Mouse (Mus musculus) MEL (cell line): ENCODE measurements around the gene Smim20. TPM values are rescaled to one million over a fixed set of nuclear protein-coding genes. Genes with fewer than 3 reads are reported as not detected.

Experiments
- DNase-seq: peaks from one replicate; pipeline ENCODE4 v3.0.0; 2011; ENCODE audit warnings: low read depth, low spot score
- H3K27ac ChIP-seq: 2 replicates; pipeline ENCODE4 v1.5.1; 2012; ENCODE audit warnings: low read depth, mild to moderate bottlenecking, control low read depth, low read length, moderate library complexity; ENCODE audit not compliant: control insufficient read depth
- H3K27me3 ChIP-seq, 2 experiments: fragments of 150-350 bp in 1 of 2; sonication (generic) in 1 of 2; 2 replicates each; pipeline ENCODE4 v1.6.1; 2012; ENCODE audit warnings: low read length in 2 of 2, mild to moderate bottlenecking in 2 of 2, improper control_type of control experiment in 1 of 2, moderate library complexity in 1 of 2; ENCODE audit not compliant: insufficient read depth in 2 of 2, control insufficient read depth in 1 of 2
- H3K36me3 ChIP-seq, 2 experiments: 2 replicates each; pipeline ENCODE4 v1.6.1; 2012 to 2014; ENCODE audit warnings: low read length in 2 of 2, improper control_type of control experiment in 1 of 2, inconsistent platforms in 1 of 2, mild to moderate bottlenecking in 1 of 2; ENCODE audit not compliant: insufficient read depth in 2 of 2, control insufficient read depth in 1 of 2
- H3K4me1 ChIP-seq, 2 experiments: fragments of 150-350 bp in 1 of 2; sonication (generic) in 1 of 2; 2 replicates each; pipeline ENCODE4 v1.6.1; 2012; ENCODE audit warnings: low read length in 2 of 2, improper control_type of control experiment in 1 of 2, mild to moderate bottlenecking in 1 of 2; ENCODE audit not compliant: insufficient read depth in 2 of 2, control insufficient read depth in 1 of 2
- H3K4me3 ChIP-seq, 2 experiments: fragments of 150-350 bp in 1 of 2; sonication (generic) in 1 of 2; 2 replicates each; pipeline ENCODE4 v1.5.1; 2012; ENCODE audit warnings: low read depth in 2 of 2, low read length in 2 of 2, mild to moderate bottlenecking in 2 of 2, moderate library complexity in 2 of 2, control low read depth in 1 of 2, improper control_type of control experiment in 1 of 2; ENCODE audit not compliant: control insufficient read depth in 1 of 2, insufficient read depth in 1 of 2
- H3K79me2 ChIP-seq: 2 replicates; pipeline ENCODE4 v1.6.1; 2012; ENCODE audit warnings: mild to moderate bottlenecking, low read length, moderate library complexity; ENCODE audit not compliant: control insufficient read depth, poor library complexity, insufficient read depth
- H3K9ac ChIP-seq: 2 replicates; pipeline ENCODE4 v1.6.1; 2012; ENCODE audit warnings: low read depth, mild to moderate bottlenecking, control low read depth, low read length, moderate library complexity; ENCODE audit not compliant: control insufficient read depth, poor library complexity, severe bottlenecking
- H3K9me3 ChIP-seq: fragments of 150-350 bp; sonication (generic); replicated peaks from 2 replicates; pipeline ENCODE4 v1.6.1; 2012; ENCODE audit warnings: mild to moderate bottlenecking, low read length, improper control_type of control experiment, moderate library complexity; ENCODE audit not compliant: insufficient read depth
- BHLHE40 ChIP-seq: IDR thresholded peaks from 2 replicates; pipeline ENCODE4 v1.6.1; 2012; ENCODE audit warnings: low read depth, mild to moderate bottlenecking, inconsistent platforms, low read length, improper control_type of control experiment, borderline replicate concordance
- CHD1 ChIP-seq: IDR thresholded peaks from 2 replicates; pipeline ENCODE4 v1.6.1; 2012; ENCODE audit warnings: low read depth, mild to moderate bottlenecking, inconsistent platforms, low read length, improper control_type of control experiment
- CHD2 ChIP-seq: IDR thresholded peaks from 2 replicates; pipeline ENCODE4 v1.6.1; 2011; ENCODE audit warnings: low read length, improper control_type of control experiment
- EP300 ChIP-seq, 2 experiments: IDR thresholded peaks; 2 replicates each; pipeline ENCODE4 v1.6.1; 2011; ENCODE audit warnings: improper control_type of control experiment in 2 of 2, low read length in 2 of 2, low read depth in 1 of 2, mild to moderate bottlenecking in 1 of 2
- ETS1 ChIP-seq: IDR thresholded peaks from 2 replicates; pipeline ENCODE4 v1.6.1; 2012; ENCODE audit warnings: low read depth, mild to moderate bottlenecking, inconsistent platforms, low read length, improper control_type of control experiment, moderate library complexity
- JUND ChIP-seq: IDR thresholded peaks from 2 replicates; pipeline ENCODE4 v1.6.1; 2011; ENCODE audit warnings: low read depth, mild to moderate bottlenecking, improper control_type of control experiment, low read length
- KAT2A ChIP-seq: conservative IDR thresholded peaks from 2 replicates; pipeline ENCODE4 v1.6.1; 2012; ENCODE audit warnings: low read depth, low read length, improper control_type of control experiment, inconsistent platforms
- MAFK ChIP-seq: IDR thresholded peaks from 2 replicates; pipeline ENCODE4 v1.6.1; 2011; ENCODE audit warnings: low read depth, mild to moderate bottlenecking, low read length, improper control_type of control experiment, borderline replicate concordance
- MAX ChIP-seq: IDR thresholded peaks from 2 replicates; pipeline ENCODE4 v1.6.1; 2011; ENCODE audit warnings: low read length, improper control_type of control experiment
- MAZ ChIP-seq: IDR thresholded peaks from 2 replicates; pipeline ENCODE4 v1.6.1; 2012; ENCODE audit warnings: low read depth, mild to moderate bottlenecking, inconsistent platforms, low read length, improper control_type of control experiment
- MXI1 ChIP-seq: IDR thresholded peaks from 2 replicates; pipeline ENCODE4 v1.6.1; 2011; ENCODE audit warnings: mild to moderate bottlenecking, low read depth, low read length, improper control_type of control experiment
- MYC ChIP-seq: IDR thresholded peaks from 2 replicates; pipeline ENCODE4 v1.6.1; 2011; ENCODE audit warnings: low read depth, mild to moderate bottlenecking, low read length, improper control_type of control experiment, moderate library complexity
- NRF1 ChIP-seq: IDR thresholded peaks from 2 replicates; pipeline ENCODE4 v1.6.1; 2014; ENCODE audit warnings: low read depth, mild to moderate bottlenecking, inconsistent platforms, low read length, improper control_type of control experiment, moderate library complexity; ENCODE audit not compliant: poor library complexity, insufficient read depth, severe bottlenecking
- RCOR1 ChIP-seq: IDR thresholded peaks from 2 replicates; pipeline ENCODE4 v1.6.1; 2012; ENCODE audit warnings: low read depth, mild to moderate bottlenecking, inconsistent platforms, low read length, improper control_type of control experiment
- SIN3A ChIP-seq: IDR thresholded peaks from 2 replicates; pipeline ENCODE4 v1.6.1; 2012; ENCODE audit warnings: low read length, improper control_type of control experiment, inconsistent platforms
- USF1 ChIP-seq: IDR thresholded peaks from 2 replicates; pipeline ENCODE4 v1.6.1; 2014; ENCODE audit warnings: low read depth, mild to moderate bottlenecking, inconsistent platforms, low read length, improper control_type of control experiment, moderate library complexity
- polyA plus RNA-seq, 2 experiments: library from polyadenylated mRNA; stranded (reverse) in 1 of 2; unstranded in 1 of 2; fragments of >175 nt in 1 of 2; fragments of >200 nt in 1 of 2; gene quantifications; 2 replicates each; pipeline versions ENCODE4 v1.2.1 to v1.2.4; 2012; ENCODE audit warnings: low replicate concordance in 2 of 2, low read depth in 1 of 2; ENCODE audit not compliant: insufficient read length in 2 of 2, insufficient read depth in 1 of 2, missing spikeins in 1 of 2
- total RNA-seq: library from RNA; depleted of rRNA; stranded (reverse); fragments of 300-350 nt; gene quantifications from 2 replicates; pipeline ENCODE4 v1.2.3, GENCODE M21; 2012

Gene Smim20
- total and polyA plus RNA-seq, 3 experiments = 54.5 to 57.7 TPM; not detected in 1

GRCm38 (mm10) chr5:53266181-53266580 lies 702 bp upstream of the Smim20 start:
- DNase-seq = no peak
- TF ChIP-seq MAX (no peak), MAZ (no peak), MXI1 (no peak), JUND (no peak), USF1 (no peak), NRF1 (no peak), CHD2 (no peak), CHD1 (no peak), MAFK (no peak), BHLHE40 (no peak), MYC (no peak), KAT2A (no peak), ETS1 (no peak), SIN3A (no peak), EP300 (IDR thresholded peaks at IDR 0.05; ENCODE audit: low read depth in 1 of 2, low read length in 2 of 2) (no peak)
- TF ChIP-seq, all 39 proteins: peak for 0
- Histone ChIP-seq H3K27ac (no peak overlapping the region), H3K4me3 (peak overlapping the region; percentile 77 to 92; a peak in 2 of 4 replicates), H3K79me2 (peaks cover 29% of the 10 kb centered on the region), H3K36me3 (peaks cover 0 to 30% of the 10 kb centered on the region in 2 experiments; a peak in 2 of 4 replicates), H3K4me1 (peaks cover 16 to 34% of the 10 kb centered on the region in 2 experiments), H3K9me3 (no peaks in the 10 kb centered on the region), H3K9ac (no peak overlapping the region; the same call in 1 of the 2 replicates), H3K27me3 (no peaks in the 10 kb centered on the region)

GRCm38 (mm10) chr5:53268095-53268692 lies 1.3 kb downstream of the Smim20 start:
- Histone ChIP-seq H3K9me3 (no peaks in the 10 kb centered on the region), H3K9ac (peak overlapping the region; percentile 24), H3K27ac (no peak overlapping the region), H3K4me3 (peak overlapping the region; percentile 77 to 92; a peak in 2 of 4 replicates), H3K27me3 (no peaks in the 10 kb centered on the region), H3K79me2 (peaks cover 30% of the 10 kb centered on the region), H3K36me3 (peaks cover 0 to 36% of the 10 kb centered on the region in 2 experiments; a peak in 2 of 4 replicates), H3K4me1 (peaks cover 16 to 39% of the 10 kb centered on the region in 2 experiments)
- DNase-seq = peak; percentile 36
- TF ChIP-seq RCOR1 = 0 out of 2 replicates have a peak, but pooled peaks have one; percentile 28
- TF ChIP-seq USF1 = no peak
- TF ChIP-seq MXI1 = peak; percentile 71
